Mouse (Mus musculus): ENCODE results near the gene Spata25. TPM values are rescaled to one million over a fixed set of nuclear protein-coding genes. Genes with fewer than 3 reads are reported as not detected.
"Not testable (repeated sequence)": the region's sequence is repeated elsewhere in the genome, so short reads cannot be mapped to it uniquely, and the experiment has no call there.

The Spata25 gene
- polyA plus RNA-seq, 1 experiment from 2014 or later: 0.36 TPM

GRCm38 (mm10) chr2:164800252-164801004 is 27.9 kb downstream of the Spata25 start:
- H3K9me3 ChIP-seq (replicated peaks; ENCODE audit: control insufficient read depth, low read length): no peaks in the 10 kb centered on the region
- no peaks in the 10 kb centered on the region for H3K27me3 ChIP-seq (ENCODE audit: control insufficient read depth, insufficient read depth, low read length)
- H3K4me1 ChIP-seq (ENCODE audit: control insufficient read depth, insufficient read depth, low read length): no peaks in the 10 kb centered on the region
- no peak for ATAC-seq (replicated peaks; ENCODE audit: insufficient number of reproducible peaks, low FRiP score, low TSS enrichment, low read depth)
- no peak overlapping the region for H3K27ac ChIP-seq (replicated peaks; ENCODE audit: low read depth, low read length)
- no peak overlapping the region for H3K9ac ChIP-seq (replicated peaks; ENCODE audit: low read length)
- H3K4me3 ChIP-seq (ENCODE audit: low read depth, low read length): no peak overlapping the region
- DNase-seq (ENCODE audit: low spot score): no peak
- H3K4me2 ChIP-seq (ENCODE audit: low read depth, low read length): no peak overlapping the region
- H3K36me3 ChIP-seq (replicated peaks; ENCODE audit: control insufficient read depth, insufficient read depth, low read depth, low read length): no peaks in the 10 kb centered on the region; the same call in none of the 2 replicates
- WGBS: 94% methylated on average over 13 of the region's 13 CpGs

- WGBS: 80% methylated on average over 5 of the region's 6 CpGs
- DNase-seq (ENCODE audit: low spot score); H3K9ac ChIP-seq (replicated peaks; ENCODE audit: low read length); H3K9me3 ChIP-seq (replicated peaks; ENCODE audit: control insufficient read depth, low read length); H3K36me3 ChIP-seq (replicated peaks; ENCODE audit: control insufficient read depth, insufficient read depth, low read depth, low read length); H3K27me3 ChIP-seq (ENCODE audit: control insufficient read depth, insufficient read depth, low read length); ATAC-seq (replicated peaks; ENCODE audit: insufficient number of reproducible peaks, low FRiP score, low TSS enrichment, low read depth); H3K27ac ChIP-seq (replicated peaks; ENCODE audit: low read depth, low read length); H3K4me1 ChIP-seq (ENCODE audit: control insufficient read depth, insufficient read depth, low read length); H3K4me2 ChIP-seq (ENCODE audit: low read depth, low read length); H3K4me3 ChIP-seq (ENCODE audit: low read depth, low read length): not testable (repeated sequence)
Measured at GRCm38 (mm10) chr2:164798554-164798953, 29.8 kb downstream of the Spata25 start.

- H3K36me3 ChIP-seq (replicated peaks; ENCODE audit: control insufficient read depth, insufficient read depth, low read depth, low read length): peaks cover 4% of the 10 kb centered on the region
- H3K27me3 ChIP-seq (ENCODE audit: control insufficient read depth, insufficient read depth, low read length): no peaks in the 10 kb centered on the region
- H3K27ac ChIP-seq (replicated peaks; ENCODE audit: low read depth, low read length): no peak overlapping the region
- no peak overlapping the region for H3K4me3 ChIP-seq (ENCODE audit: low read depth, low read length)
- H3K9ac ChIP-seq (replicated peaks; ENCODE audit: low read length): no peak overlapping the region
- ATAC-seq (replicated peaks; ENCODE audit: insufficient number of reproducible peaks, low FRiP score, low TSS enrichment, low read depth): no peak
- no peak overlapping the region for H3K4me2 ChIP-seq (ENCODE audit: low read depth, low read length)
- no peaks in the 10 kb centered on the region for H3K4me1 ChIP-seq (ENCODE audit: control insufficient read depth, insufficient read depth, low read length)
- DNase-seq (ENCODE audit: low spot score): no peak
- no peaks in the 10 kb centered on the region for H3K9me3 ChIP-seq (replicated peaks; ENCODE audit: control insufficient read depth, low read length)
- WGBS: 87% methylated on average over 4 of the region's 4 CpGs
Measured at GRCm38 (mm10) chr2:164795868-164796267, 32.5 kb downstream of the Spata25 start.

GRCm38 (mm10) chr2:164794293-164794692 is 34.0 kb downstream of the Spata25 start:
- Histone ChIP-seq H3K27ac (replicated peaks; ENCODE audit: low read depth, low read length) (no peak overlapping the region), H3K4me1 (ENCODE audit: control insufficient read depth, insufficient read depth, low read length) (no peaks in the 10 kb centered on the region), H3K9me3 (replicated peaks; ENCODE audit: control insufficient read depth, low read length) (no peaks in the 10 kb centered on the region), H3K4me2 (ENCODE audit: low read depth, low read length) (no peak overlapping the region), H3K4me3 (ENCODE audit: low read depth, low read length) (no peak overlapping the region), H3K36me3 (replicated peaks; ENCODE audit: control insufficient read depth, insufficient read depth, low read depth, low read length) (peaks cover 4% of the 10 kb centered on the region), H3K9ac (replicated peaks; ENCODE audit: low read length) (no peak overlapping the region), H3K27me3 (ENCODE audit: control insufficient read depth, insufficient read depth, low read length) (no peaks in the 10 kb centered on the region)
- DNase-seq (ENCODE audit: low spot score): peak; percentile 93
- ATAC-seq (replicated peaks; ENCODE audit: insufficient number of reproducible peaks, low FRiP score, low TSS enrichment, low read depth): peak; percentile 41; the same call in 1 of the 2 replicates
- WGBS: 30% methylated on average over 5 of the region's 5 CpGs

DNA sequence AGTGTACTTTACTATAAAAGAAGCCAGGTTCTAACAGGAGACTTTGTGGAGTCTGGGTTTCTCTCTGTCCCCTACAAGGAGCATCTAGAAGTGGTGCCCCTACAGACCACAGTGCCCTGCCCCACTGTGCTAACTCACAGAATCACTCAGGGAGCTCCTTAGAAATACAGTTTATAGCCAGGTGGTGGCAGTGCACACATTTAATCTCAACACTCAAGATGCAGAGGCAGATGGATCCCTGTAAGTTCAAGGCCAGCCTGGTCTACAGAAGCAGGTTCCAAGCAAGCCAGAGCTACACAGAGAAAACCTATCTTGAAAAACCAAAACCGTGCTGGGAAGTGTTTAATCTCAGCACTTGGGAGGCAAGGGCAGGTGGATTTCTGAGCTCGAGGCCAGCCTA is 34.6 kb downstream of the Spata25 start:
- Histone ChIP-seq H3K4me2 (ENCODE audit: low read depth, low read length) (no peak overlapping the region), H3K27ac (replicated peaks; ENCODE audit: low read depth, low read length) (no peak overlapping the region), H3K36me3 (replicated peaks; ENCODE audit: control insufficient read depth, insufficient read depth, low read depth, low read length) (peaks cover 4% of the 10 kb centered on the region), H3K4me1 (ENCODE audit: control insufficient read depth, insufficient read depth, low read length) (no peaks in the 10 kb centered on the region), H3K9ac (replicated peaks; ENCODE audit: low read length) (no peak overlapping the region), H3K4me3 (ENCODE audit: low read depth, low read length) (no peak overlapping the region), H3K9me3 (replicated peaks; ENCODE audit: control insufficient read depth, low read length) (no peaks in the 10 kb centered on the region), H3K27me3 (ENCODE audit: control insufficient read depth, insufficient read depth, low read length) (no peaks in the 10 kb centered on the region)
- DNase-seq (ENCODE audit: low spot score) (peak; percentile 26), ATAC-seq (replicated peaks; ENCODE audit: insufficient number of reproducible peaks, low FRiP score, low TSS enrichment, low read depth) (no peak)
- WGBS: 96% methylated on average over 2 of the region's 2 CpGs

- Histone ChIP-seq H3K4me2 (ENCODE audit: low read depth, low read length) (no peak overlapping the region), H3K27me3 (ENCODE audit: control insufficient read depth, insufficient read depth, low read length) (no peaks in the 10 kb centered on the region), H3K27ac (replicated peaks; ENCODE audit: low read depth, low read length) (no peak overlapping the region), H3K9me3 (replicated peaks; ENCODE audit: control insufficient read depth, low read length) (no peaks in the 10 kb centered on the region), H3K4me3 (ENCODE audit: low read depth, low read length) (no peak overlapping the region), H3K9ac (replicated peaks; ENCODE audit: low read length) (no peak overlapping the region), H3K4me1 (ENCODE audit: control insufficient read depth, insufficient read depth, low read length) (no peaks in the 10 kb centered on the region), H3K36me3 (replicated peaks; ENCODE audit: control insufficient read depth, insufficient read depth, low read depth, low read length) (peaks cover 4% of the 10 kb centered on the region)
- ATAC-seq (replicated peaks; ENCODE audit: insufficient number of reproducible peaks, low FRiP score, low TSS enrichment, low read depth) (no peak), DNase-seq (ENCODE audit: low spot score) (peak; percentile 74)
- WGBS: 80% methylated on average over 3 of the region's 3 CpGs
Measured at GRCm38 (mm10) chr2:164793236-164793635, 35.1 kb downstream of the Spata25 start.

- H3K27ac ChIP-seq (replicated peaks; ENCODE audit: low read depth, low read length): no peak overlapping the region
- no peak overlapping the region for H3K4me3 ChIP-seq (ENCODE audit: low read depth, low read length)
- ATAC-seq (replicated peaks; ENCODE audit: insufficient number of reproducible peaks, low FRiP score, low TSS enrichment, low read depth): no peak; the same call in 1 of the 2 replicates
- no peaks in the 10 kb centered on the region for H3K4me1 ChIP-seq (ENCODE audit: control insufficient read depth, insufficient read depth, low read length)
- DNase-seq (ENCODE audit: low spot score): no peak
- H3K9me3 ChIP-seq (replicated peaks; ENCODE audit: control insufficient read depth, low read length): no peaks in the 10 kb centered on the region
- 88% methylated on average over 12 of the region's 12 CpGs for WGBS
- no peak overlapping the region for H3K9ac ChIP-seq (replicated peaks; ENCODE audit: low read length)
- H3K27me3 ChIP-seq (ENCODE audit: control insufficient read depth, insufficient read depth, low read length): no peaks in the 10 kb centered on the region
- H3K4me2 ChIP-seq (ENCODE audit: low read depth, low read length): no peak overlapping the region
- H3K36me3 ChIP-seq (replicated peaks; ENCODE audit: control insufficient read depth, insufficient read depth, low read depth, low read length): peaks cover 4% of the 10 kb centered on the region
Measured at GRCm38 (mm10) chr2:164792400-164793190, 35.7 kb downstream of the Spata25 start.

DNA sequence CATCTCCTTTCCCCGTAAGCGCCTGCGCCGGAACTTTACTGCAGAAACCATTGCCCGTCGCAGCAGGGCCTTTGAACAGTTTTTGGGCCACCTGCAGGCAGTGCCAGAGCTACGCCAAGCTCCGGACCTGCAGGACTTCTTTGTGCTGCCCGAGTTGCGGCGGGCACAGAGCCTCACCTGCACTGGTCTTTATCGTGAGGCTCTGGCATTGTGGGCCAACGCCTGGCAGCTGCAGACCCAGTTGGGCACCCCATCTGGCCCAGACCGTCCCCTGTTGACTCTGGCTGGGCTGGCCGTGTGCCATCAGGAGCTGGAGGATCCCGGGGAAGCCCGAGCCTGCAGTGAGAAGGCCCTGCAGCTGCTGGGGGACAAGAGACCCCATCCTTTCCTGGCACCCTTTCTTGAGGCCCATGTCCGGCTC is 36.5 kb downstream of the Spata25 start:
- no peak for DNase-seq (ENCODE audit: low spot score)

More for the DNA sequence above, 36.5 kb downstream of the Spata25 start:
- H3K9me3 ChIP-seq (replicated peaks; ENCODE audit: control insufficient read depth, low read length): no peaks in the 10 kb centered on the region
- 93% methylated on average over 18 of the region's 18 CpGs for whole genome bisulfite sequencing
- peaks cover 4% of the 10 kb centered on the region for H3K36me3 ChIP-seq (replicated peaks; ENCODE audit: control insufficient read depth, insufficient read depth, low read depth, low read length)
- H3K9ac ChIP-seq (replicated peaks; ENCODE audit: low read length): no peak overlapping the region
- H3K4me3 ChIP-seq (ENCODE audit: low read depth, low read length): no peak overlapping the region
- H3K27ac ChIP-seq (replicated peaks; ENCODE audit: low read depth, low read length): no peak overlapping the region
- H3K4me1 ChIP-seq (ENCODE audit: control insufficient read depth, insufficient read depth, low read length): no peaks in the 10 kb centered on the region
- H3K4me2 ChIP-seq (ENCODE audit: low read depth, low read length): no peak overlapping the region
- no peaks in the 10 kb centered on the region for H3K27me3 ChIP-seq (ENCODE audit: control insufficient read depth, insufficient read depth, low read length)
- ATAC-seq (replicated peaks; ENCODE audit: insufficient number of reproducible peaks, low FRiP score, low TSS enrichment, low read depth): no peak
